Mouse (Mus musculus): ENCODE measurements around the gene Ntn5.
"Not testable (repeated sequence)": the region's sequence is repeated elsewhere in the genome, so short reads cannot be mapped to it uniquely, and the experiment has no call there.

Ntn5 gene

DNA sequence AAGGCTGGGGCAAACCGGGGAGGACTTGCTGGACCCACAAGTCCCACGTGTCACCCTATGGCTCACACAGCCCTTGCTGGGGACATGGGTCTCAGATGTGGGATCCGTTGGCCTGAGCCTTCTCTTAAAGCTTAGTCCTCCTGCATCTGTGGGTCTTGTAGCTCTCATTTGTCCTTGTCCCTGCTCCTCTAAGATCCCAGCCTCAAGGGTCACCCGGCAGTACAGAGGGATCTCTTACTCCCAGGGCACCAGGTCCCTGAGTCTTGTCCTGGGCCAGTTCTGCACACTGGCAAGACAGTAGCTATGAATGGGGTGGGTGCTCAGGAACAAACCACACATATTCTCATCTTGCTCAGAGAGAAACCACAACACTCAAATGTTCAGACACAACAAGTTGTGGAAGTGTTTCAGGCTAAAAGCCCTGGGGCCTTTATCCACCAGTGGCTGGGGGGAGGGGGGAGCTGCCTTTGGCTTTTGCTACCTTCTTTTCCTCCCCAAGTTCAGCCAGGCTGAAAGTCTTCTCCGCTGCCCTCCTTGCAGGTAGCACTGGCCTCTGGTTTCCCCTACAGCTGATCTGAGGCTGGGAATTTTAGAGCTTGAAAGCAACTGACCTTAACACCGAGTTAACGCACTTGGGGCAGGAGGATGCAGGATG lies at the start of gene Ntn5:
Gene Ntn5 (plus strand): TSS at position 627 of the 655 bp plus-strand sequence.
- DNase-seq (ENCODE audit: low read depth, low spot score): no peak

DNA sequence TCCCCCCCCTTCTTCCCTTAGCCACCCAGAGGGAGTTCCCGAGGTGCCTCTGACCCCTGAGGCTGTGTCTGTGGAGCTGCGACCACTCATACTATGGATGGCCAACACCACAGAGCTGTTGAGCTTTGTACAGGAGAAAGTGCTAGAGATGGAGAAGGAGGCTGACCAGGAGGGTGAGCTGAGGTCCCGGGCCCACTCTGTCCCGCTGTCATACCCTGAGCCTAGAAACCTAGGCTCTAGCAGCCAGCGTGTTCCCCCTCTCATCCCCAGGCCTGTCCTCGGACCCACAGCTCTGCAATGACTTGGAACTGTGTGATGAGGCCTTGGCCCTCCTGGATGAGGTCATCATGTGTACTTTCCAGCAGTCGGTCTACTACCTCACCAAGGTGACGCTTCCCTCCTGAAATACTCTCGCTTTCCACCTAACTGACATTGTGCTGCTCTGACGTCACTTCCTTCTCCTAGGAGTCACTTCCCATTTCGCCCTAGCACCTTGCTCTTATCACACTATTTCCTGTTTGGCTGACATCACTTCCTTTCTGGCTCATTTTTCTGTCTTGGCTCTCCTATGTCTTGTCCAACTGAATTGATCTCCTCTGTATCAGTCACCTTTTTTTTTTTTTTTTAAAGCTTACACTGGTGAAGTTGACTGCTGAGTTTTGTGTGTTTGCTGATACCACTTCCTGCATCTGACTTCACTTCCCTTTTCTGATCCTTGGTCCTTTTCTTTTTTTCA lies 48.7 kb upstream of the Ntn5 start:
- DNase-seq (ENCODE audit: low read depth, low spot score): no peak

DNA sequence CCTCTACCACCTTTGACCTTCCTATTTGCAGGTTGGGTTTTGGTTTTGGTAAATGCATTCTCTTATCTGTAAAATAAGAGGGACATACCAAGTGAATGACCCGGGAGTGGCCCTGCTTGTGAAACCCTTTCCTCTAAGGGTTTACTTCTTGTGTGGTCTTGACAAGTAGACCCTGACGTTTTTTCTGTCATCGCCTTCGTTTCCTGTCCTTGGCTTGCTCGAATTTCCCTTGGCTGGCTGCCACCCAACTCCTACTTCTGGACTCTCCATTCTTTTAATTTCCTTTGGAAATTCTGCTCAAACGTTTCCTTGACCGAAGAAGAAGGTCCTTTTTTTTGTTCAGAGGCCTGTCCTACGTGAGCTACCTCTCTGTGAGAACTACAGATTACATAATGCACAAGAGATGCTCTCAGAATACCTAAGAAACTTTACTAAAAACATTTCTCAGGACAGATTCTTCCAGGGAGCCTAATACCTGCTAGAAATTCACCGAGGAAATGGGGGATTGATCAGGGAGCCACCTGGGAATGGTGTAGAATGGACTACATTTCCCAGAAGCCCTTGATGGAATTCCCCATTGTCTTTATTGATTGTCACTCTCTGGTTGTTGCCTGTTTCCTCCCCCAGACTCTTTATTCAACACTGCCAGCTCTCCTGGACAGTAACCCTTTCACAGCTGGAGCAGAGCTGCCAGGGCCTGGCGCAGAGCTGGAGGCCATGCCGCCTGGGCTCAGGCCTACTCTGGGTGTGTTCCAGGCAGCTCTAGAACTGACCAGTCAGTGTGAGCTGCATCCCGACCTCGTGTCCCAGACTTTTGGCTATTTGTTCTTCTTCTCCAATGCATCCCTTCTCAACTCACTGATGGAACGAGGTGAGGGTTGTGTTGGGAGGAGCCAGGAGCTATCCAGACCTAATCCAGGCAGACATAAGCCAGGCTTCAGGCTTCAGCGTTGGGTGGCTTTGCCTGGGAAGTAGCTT lies 47.8 kb upstream of the Ntn5 start:
- no peak for DNase-seq (ENCODE audit: low read depth, low spot score)

DNA sequence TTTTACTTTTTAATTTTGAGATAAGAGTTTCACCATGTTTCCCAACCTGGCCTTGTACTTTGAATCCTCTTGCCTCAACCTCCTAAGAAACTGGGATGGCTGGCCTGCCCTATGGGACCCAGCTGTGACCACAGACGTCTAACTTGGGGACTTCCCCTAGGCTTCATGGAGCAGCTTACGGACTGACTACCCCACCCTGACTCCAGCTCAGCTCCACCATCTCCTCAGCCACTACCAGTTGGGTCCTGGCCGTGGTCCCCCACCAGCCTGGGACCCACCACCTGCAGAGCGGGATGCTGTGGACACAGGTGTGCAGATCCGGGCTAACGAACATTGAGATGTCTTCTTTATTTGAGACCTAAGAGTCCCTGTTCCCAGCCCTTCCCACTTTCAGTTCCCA lies 46.1 kb upstream of the Ntn5 start:
- no peak for DNase-seq (ENCODE audit: low read depth, low spot score)

DNA sequence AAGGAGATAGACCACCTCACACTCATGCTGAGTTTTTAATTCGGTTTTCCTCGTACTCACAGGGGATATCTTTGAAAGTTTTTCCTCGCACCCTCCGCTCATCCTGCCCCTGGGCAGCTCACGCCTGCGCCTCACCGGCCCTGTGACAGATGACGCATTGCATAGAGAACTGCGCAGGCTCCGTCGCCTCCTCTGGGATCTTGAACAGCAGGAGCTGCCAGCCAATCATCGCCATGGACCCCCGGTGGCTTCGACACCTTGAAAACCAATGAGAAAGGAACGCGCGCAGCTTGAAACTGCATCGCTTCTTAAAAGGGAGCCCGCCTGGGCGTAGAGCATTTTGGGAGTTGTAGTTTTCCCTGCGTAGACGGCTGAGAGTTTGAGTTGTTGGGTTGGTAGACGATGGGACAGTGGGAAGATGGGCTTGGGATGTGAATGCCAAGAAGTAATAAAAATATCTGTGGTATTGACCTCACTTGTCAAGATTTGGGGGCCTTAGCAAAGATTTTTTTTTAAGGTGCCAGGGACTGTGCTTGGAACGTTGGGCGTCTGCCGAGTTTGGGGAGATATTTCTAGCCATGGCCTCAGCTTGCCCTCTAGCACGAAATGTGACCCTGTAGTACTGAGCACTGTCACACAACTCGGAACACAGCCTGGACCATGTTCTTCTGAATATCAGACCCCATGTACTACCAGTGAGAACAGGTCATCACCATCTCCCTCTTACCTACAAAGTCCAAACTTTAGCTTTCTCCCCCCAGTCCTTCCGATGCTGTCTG lies 45.0 kb upstream of the Ntn5 start:
- DNase-seq (ENCODE audit: low read depth, low spot score): peak; percentile 100

DNA sequence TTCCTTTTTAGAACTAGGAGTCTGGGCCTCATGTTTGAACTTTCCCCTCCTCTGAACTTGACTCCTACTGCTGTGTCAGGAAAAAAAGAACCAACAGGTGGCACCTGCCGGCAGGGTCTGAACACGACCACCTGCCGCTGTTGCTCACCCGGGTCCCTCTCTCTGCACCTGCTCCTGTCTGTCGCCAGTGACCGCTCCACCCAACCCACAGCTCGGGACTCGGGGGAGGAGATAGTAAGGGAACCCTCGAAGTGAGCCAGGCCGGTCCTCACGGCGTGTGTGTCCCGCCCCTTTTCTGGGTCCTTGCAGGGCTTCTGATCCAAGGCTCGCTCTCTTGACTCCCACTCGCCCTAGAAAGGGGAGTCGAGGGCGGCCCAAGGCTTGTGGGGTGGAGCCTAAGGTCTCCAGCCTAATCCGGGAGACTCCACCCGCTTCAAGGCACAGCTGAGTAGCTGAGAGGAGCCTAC lies 44.2 kb upstream of the Ntn5 start, which contains the start of gene Mamstr:
Gene Mamstr (plus strand): TSS at position 417 of the 467 bp plus-strand sequence.
- no peak for DNase-seq (ENCODE audit: low read depth, low spot score)

DNA sequence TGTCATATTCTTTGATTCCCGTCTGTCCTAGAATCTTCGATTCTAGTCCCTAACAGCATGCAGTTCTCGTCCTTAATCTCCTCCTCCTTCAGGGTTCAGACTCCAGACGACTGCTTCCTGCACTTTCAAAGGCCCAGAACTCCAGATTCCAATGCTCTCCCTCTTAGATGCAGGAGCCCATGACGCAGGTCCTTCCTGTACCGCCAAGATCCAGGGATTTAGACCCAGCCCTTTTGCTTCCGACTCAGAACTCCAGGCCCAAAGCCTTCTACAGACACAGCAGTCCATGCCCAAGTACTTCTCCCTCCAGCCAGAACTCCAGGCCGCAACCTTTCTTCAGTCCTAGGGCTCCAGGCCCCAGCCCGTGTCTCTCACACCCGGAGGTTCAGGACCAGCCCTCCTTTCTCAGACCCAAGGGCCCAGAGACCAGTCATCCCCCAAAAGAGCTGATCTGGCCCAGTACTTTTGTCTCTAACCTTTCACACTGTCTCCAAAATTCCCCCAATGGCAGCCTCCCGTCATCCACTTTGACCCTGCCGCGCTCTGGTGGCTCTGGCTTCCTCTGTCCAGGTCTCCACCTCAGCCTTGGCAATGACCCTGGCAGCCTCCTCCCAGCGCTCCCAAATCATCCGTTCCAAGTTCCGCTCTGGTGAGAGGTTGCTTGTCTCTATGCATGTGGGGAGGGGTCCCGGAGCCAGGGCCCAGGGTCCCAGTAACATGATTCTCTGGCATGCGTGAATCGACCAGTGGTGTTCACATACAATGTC lies 43.4 kb upstream of the Ntn5 start:
- no peak for DNase-seq (ENCODE audit: low read depth, low spot score)

DNA sequence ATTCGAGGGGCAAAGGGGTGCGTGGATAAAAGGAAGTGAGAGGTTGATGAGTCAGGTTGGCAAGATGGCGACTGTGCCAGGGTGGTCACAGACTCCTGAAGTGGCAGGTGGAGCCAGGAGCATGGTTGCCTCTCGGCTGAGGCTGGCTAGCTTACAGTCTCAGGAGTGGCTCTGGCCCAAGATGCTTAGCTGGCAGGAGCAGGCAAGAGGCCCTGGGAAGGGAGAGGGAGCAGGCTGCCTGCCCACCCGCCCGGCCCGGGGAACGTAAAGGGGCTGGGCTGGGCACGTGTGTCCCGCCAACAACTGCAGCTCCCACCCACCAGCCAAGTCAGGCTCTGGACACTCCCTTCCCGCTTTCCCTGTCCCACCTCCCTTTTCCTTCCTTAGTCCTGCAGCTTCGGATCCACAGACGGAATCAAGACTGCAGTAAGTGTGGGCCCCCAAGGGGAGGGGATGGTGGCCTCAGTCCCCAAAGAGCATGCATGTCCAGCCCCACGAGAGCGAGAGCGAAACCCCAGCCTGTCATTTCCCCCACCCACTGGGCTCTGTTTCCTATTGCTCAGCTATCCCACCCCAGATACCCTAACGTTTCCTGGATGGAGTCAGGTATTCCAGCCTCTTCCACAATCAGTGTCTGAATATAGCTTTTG lies 42.3 kb upstream of the Ntn5 start:
- peak; percentile 69 for DNase-seq (ENCODE audit: low read depth, low spot score)

DNA sequence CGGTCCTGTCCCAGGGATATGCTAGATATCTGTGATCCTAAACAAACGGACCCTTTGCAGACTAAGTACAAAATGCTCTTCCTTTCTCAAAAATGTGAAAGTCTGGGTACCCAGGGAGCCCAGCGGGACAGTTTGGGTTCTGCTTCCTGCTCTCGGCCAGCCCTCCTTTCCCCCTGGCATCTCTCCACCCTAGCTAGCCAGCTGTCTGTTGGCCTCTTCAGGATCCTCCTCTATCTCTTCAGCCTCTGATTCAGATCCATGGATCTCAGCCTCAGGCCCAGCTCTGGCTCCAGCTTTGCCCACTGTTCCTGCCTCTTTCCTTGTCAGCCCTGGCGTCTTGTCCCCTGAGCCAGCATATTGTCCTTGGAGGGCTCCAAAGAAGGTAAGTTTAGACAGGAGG lies 41.7 kb upstream of the Ntn5 start:
- DNase-seq (ENCODE audit: low read depth, low spot score): peak; percentile 55

DNA sequence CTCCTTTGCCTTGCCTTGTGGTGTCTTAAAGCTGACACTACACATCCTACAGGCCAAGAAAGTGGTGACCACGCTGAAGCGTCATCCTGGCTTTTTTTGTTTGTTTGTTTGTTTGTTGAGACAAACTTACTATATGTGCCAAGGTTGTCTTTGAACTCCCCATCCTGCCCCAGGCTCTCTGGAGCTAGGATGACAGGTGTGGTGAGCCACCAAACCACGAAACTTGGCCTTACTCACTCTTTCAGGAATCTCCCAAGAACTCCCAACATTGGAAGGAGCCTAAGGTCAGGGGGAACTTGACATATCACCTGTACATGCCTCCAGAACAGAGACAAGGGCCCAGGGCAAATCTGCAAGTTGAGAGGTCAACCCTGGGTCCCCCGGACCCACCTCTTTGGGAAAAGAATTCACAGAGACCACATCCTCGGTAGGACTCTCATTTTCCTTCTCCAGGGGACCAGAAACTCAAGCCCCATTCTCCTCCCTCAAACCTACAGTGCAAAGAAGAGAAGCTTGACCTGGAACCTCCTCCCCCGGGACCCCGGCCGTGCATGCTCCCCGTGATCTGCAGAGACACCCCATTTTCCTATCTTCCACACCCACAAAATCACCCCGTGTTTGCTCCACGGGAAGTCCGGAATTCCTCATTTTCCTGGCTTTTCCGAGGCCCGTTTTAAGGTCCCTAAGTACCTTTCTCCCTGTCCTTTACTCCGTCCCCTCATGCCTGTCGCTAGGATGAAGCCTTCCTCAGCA lies 41.1 kb upstream of the Ntn5 start:
- no peak for DNase-seq (ENCODE audit: low read depth, low spot score)

DNA sequence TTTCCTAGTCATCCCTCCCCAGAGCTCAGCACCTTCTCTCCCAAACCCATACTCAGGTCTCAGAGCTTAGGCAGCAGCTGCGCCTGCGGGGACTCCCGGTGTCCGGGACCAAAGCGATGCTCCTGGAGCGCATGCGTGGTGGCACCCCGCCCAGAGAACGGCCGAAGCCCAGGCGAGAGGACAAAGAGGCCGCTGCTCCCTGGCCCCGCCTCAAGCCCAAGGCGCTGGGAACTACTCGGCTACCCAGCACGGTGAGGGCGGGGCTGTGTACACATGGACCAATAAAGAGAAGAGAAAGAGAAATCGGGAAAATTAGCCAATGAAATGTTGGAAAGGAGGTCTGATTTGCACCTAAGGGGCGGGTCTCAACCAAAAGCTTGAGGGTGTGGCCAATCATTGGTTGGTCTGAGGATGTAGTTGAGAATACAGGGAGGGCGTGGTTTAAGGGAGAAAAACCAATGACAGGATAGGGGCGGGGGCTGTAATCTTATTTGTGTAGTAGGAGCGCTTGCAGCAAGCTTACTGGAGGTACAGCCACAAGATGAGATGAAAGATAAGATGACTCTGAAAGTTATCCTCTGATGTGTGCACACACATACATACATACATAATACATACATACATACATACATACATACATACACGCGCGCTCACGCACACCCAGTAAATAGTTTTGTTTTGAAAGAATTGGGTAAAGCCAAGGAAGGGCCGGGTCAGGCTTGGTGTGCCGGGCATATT lies 40.2 kb upstream of the Ntn5 start:
- peak; percentile 99 for DNase-seq (ENCODE audit: low read depth, low spot score)

DNA sequence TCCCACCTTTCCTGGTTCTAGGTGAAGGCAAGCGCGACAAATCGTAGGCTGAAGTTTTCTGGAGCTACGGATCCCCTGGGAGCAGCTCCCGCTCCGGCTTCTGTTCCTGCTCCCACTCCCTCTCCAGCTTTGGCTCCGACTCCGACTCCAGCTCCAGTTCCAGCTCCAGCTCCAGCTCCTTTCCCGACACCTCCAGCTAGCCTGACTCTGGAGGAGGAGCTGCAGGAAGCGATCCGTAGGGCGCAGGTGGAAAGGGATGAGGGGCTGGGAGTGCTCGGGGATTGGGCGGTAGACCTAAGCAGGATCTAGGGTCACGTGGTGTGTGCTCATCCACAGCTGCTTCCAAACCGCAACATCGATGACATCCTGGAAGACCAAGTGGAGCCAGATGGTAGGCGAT lies 39.6 kb upstream of the Ntn5 start:
- DNase-seq (ENCODE audit: low read depth, low spot score): peak; percentile 96

DNA sequence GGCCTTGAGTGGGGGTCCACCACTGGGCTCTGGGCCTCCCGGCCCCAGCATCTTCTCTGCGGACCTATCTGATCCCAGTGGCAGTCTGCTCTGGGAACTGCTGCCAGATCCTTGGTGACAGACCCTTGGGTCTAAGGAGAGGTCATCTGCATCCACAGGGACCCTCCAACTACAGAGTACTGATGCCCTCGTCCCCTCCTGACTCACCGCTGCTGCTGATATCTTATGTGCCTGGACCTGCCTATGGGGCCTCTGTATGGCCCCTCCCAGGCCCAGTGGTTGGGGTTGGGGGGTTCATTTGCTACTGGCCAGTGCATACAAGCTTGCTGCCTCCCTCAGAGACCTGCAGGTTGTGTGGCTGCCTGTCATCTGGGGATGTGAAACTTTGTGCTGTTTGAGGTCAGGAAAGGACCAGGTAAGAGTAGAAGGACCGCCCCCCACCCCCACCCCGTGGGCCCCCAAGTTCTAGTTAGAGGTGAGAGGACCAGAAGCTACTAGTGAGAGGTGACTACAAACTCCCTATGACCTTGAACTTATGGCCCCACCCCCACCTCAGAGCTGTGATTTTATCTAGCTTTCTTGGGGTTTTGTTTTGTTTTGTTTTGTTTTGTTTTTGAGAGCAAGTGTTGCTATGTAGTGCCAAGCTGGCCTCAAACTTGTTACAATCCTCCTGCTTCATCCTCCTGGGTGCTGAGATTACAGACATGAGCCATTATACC lies 38.8 kb upstream of the Ntn5 start:
- DNase-seq (ENCODE audit: low read depth, low spot score): no peak

DNA sequence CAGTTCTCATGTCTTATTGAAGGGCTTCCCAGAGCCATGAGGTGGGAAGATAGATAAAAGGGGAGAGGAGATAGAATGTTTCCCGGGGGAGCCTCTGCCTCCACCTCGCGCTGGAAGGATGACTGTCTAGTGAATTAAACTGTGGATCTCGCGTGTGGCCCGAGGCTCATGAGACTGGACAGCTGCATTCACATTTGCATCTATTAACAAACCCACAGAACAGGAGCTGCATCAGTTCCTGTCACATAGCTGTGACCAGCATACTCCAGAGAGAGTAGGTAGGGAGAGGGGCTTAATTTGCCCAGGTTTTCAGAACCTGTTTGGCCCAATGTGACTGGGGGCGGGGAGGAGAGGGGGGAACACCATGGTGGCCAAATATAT lies 38.2 kb upstream of the Ntn5 start:
- no peak for DNase-seq (ENCODE audit: low read depth, low spot score)

DNA sequence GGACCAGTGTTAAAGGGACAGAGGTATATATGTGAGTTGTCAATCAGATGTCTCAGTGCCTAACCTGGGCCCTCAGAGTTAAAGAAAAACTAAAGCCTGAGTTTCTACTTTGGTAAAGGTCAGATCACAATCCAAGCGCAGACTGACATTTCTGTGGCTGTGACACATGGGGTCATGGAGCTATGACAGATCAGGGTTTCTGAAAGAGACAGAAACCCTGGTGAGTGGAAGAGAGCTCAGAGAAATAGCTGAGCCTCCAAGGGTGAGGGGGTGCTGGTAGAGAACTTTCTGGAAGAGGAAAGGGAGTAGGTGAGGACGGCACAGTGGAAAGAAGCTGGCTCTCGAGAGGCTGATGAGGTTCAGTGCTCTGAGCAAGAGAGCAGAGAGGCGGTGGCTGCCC lies 37.2 kb upstream of the Ntn5 start:
- no peak for DNase-seq (ENCODE audit: low read depth, low spot score)

DNA sequence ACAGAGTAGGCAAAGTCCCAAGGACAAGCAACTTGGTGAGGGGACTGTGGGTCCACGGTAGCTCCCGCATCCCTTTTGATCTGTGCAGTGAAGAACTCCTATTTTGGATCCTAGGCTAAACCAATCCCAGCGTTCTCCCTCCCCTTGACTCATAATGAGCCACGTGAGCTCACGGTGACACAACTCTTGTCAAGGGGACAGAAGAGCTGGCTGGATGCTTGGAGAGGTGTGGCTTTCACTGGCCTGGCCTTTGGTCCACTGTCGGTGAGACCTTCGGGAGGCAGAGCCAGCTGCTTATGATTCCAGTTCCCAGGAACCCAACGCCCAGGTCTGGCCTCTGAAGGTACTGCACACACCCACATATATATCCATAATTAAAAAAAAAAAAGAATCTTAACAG lies 34.5 kb upstream of the Ntn5 start:
- no peak for DNase-seq (ENCODE audit: low read depth, low spot score)

DNA sequence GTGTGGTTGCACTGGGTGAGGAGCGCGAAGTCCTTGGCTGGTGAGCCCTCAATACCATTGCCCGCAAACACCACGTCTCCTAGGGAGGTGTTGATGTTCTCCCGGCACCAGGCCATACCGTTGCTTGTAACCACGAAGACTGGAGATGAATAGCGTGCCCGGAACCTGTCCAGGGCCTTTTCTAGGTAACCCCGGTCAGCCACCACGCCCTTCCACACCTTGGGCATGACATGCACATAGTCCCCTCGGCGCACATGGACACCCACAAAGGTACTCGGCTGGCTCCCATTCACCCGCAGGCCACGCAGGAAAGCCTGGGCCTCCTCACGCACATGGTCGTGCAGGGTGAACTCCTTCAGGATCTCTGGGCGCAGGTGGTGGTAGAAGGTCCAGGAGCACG lies 33.3 kb upstream of the Ntn5 start:
- not testable (repeated sequence) for DNase-seq (ENCODE audit: low read depth, low spot score)

All from brain, adult 2 months (tissue).